Mouse (Mus musculus) liver, adult 2 months (tissue): ENCODE data around the gene Adcy2.

Experiments used
- CTCF ChIP-seq: fragments of 200-500 bp; IDR thresholded peaks from 2 replicates; pipeline ENCODE4 v1.5.1; 2011; ENCODE audit warnings: low read depth, low read length, control low read depth
- POLR2A ChIP-seq: fragments of 200-500 bp; IDR thresholded peaks from 2 replicates; pipeline ENCODE4 v1.6.1; 2011; ENCODE audit warnings: low read length, control low read depth; ENCODE audit not compliant: insufficient read depth; ENCODE audit errors: extremely low read depth

DNA sequence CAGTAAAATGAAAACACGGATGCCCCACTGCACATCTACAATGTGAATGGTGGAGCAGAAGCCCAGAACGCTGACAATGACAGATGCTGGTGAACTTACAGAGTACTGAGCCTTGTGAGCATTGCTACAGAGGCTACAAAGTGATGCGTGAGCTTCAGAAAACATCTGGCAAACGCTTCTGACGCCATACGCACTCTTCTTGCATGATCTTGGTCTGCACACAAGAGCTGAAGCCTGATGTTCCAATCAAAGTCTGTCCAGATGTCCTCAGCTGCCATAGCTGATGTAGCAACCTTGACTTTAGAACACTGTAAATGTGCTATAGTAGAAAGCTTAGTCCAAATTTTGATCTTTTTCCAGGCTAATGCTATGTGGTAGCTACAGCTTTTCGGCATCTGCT is 34.2 kb upstream of the Adcy2 start:
- no peak for TF ChIP-seq CTCF
- TF ChIP-seq POLR2A = no peak
